Mouse (Mus musculus): Measurements from ENCODE around the gene Ddc. TPM values are rescaled to one million over a fixed set of nuclear protein-coding genes. Genes with fewer than 3 reads are reported as not detected.

Gene Ddc
- total RNA-seq, 2 experiments from 2014 or later, result 60.8 to 74.0 TPM

- DNase-seq (ENCODE audit: low spot score in 2 of 2), result no peak
These were observed 69.2 kb downstream of the Ddc start for GRCm38 (mm10) chr11:11828761-11829160.

GRCm38 (mm10) chr11:11828251-11828650 is 69.7 kb downstream of the Ddc start:
- DNase-seq (ENCODE audit: low spot score in 2 of 2), result no peak

GRCm38 (mm10) chr11:11826475-11826874 is 71.5 kb downstream of the Ddc start:
- DNase-seq (ENCODE audit: low spot score in 2 of 2), result no peak

- no peak for DNase-seq (ENCODE audit: low spot score in 2 of 2)
These were observed 72.3 kb downstream of the Ddc start for GRCm38 (mm10) chr11:11825670-11826069.

GRCm38 (mm10) chr11:11824970-11825635 is 72.8 kb downstream of the Ddc start:
- no peak for DNase-seq (ENCODE audit: low spot score in 2 of 2)

GRCm38 (mm10) chr11:11823980-11824911 is 73.7 kb downstream of the Ddc start:
- DNase-seq (ENCODE audit: low spot score in 2 of 2), result peak in 1 of 2 experiments; percentile 32

GRCm38 (mm10) chr11:11822181-11823095 is 75.5 kb downstream of the Ddc start:
- peak in 1 of 2 experiments; percentile 37 for DNase-seq (ENCODE audit: low spot score in 2 of 2)

- no peak for DNase-seq (ENCODE audit: low spot score in 2 of 2)
These were observed 76.5 kb downstream of the Ddc start for GRCm38 (mm10) chr11:11821387-11821975.

GRCm38 (mm10) chr11:11820737-11821136 is 77.2 kb downstream of the Ddc start:
- no peak for DNase-seq (ENCODE audit: low spot score in 2 of 2)

- DNase-seq (ENCODE audit: low spot score in 2 of 2), result peak; percentile 61 to 76
These were observed 77.7 kb downstream of the Ddc start for GRCm38 (mm10) chr11:11820251-11820650.

- DNase-seq (ENCODE audit: low spot score in 2 of 2), result no peak
These were observed 78.7 kb downstream of the Ddc start for GRCm38 (mm10) chr11:11819206-11819605.

GRCm38 (mm10) chr11:11818797-11819196 is 79.1 kb downstream of the Ddc start:
- DNase-seq (ENCODE audit: low spot score in 2 of 2), result no peak

- no peak for DNase-seq (ENCODE audit: low spot score in 2 of 2)
These were observed 82.2 kb downstream of the Ddc start for GRCm38 (mm10) chr11:11815737-11816136.

GRCm38 (mm10) chr11:11811906-11812480 is 86.0 kb downstream of the Ddc start:
- DNase-seq (ENCODE audit: low spot score in 2 of 2), result peak; percentile 67 to 68

- DNase-seq (ENCODE audit: low spot score in 2 of 2), result no peak
These were observed 88.4 kb downstream of the Ddc start for GRCm38 (mm10) chr11:11809404-11810175.

GRCm38 (mm10) chr11:11808820-11809403 is 89.0 kb downstream of the Ddc start, which contains the start of gene Fignl1:
Gene Fignl1 (minus strand): TSS chr11:11808962.
- DNase-seq (ENCODE audit: low spot score in 2 of 2), result peak; percentile 97 to 98

GRCm38 (mm10) chr11:11808035-11808819 is 89.7 kb downstream of the Ddc start:
- DNase-seq (ENCODE audit: low spot score in 2 of 2), result no peak

GRCm38 (mm10) chr11:11805951-11806350 is 92.0 kb downstream of the Ddc start:
- DNase-seq (ENCODE audit: low spot score in 2 of 2), result no peak
